Mouse (Mus musculus) myocyte (in vitro differentiated cells): ENCODE data around the gene Dcaf11.

ENCODE experiments used
- CEBPB ChIP-seq: IDR thresholded peaks from 2 replicates; pipeline ENCODE4 v1.6.1; 2011; ENCODE audit warnings: mild to moderate bottlenecking, moderate library complexity; ENCODE audit not compliant: poor library complexity, insufficient read depth, severe bottlenecking
- MAX ChIP-seq: IDR thresholded peaks from one replicate; pipeline ENCODE4 v1.6.1; 2011; ENCODE audit warnings: low read depth, mild to moderate bottlenecking, control low read depth
- MYOD1 ChIP-seq, 3 experiments: IDR thresholded peaks; one replicate each; pipeline ENCODE4 v1.6.1; 2011; ENCODE audit warnings: control low read depth in 2 of 3, low read depth in 2 of 3, mild to moderate bottlenecking in 2 of 3, moderate library complexity in 1 of 3; ENCODE audit not compliant: insufficient read length in 2 of 3, control insufficient read depth in 1 of 3
- MYOG ChIP-seq, 3 experiments: IDR thresholded peaks; one replicate each; pipeline ENCODE4 v1.6.1; 2011; ENCODE audit warnings: control low read depth in 2 of 3, low read depth in 2 of 3, mild to moderate bottlenecking in 2 of 3; ENCODE audit not compliant: insufficient read length in 2 of 3, control insufficient read depth in 1 of 3, insufficient read depth in 1 of 3
- POLR2A ChIP-seq: IDR thresholded peaks from one replicate; pipeline ENCODE4 v1.6.1; 2011; ENCODE audit warnings: low read depth, mild to moderate bottlenecking, control low read depth, moderate library complexity; ENCODE audit not compliant: insufficient read length
- POLR2AphosphoS2 ChIP-seq: IDR thresholded peaks from one replicate; pipeline ENCODE4 v1.6.1; 2011; ENCODE audit warnings: low read depth, control low read depth; ENCODE audit not compliant: insufficient read length
- REST ChIP-seq: IDR thresholded peaks from one replicate; pipeline ENCODE4 v1.6.1; 2011; ENCODE audit warnings: mild to moderate bottlenecking, control low read depth, moderate library complexity; ENCODE audit not compliant: insufficient read depth, insufficient read length
- TCF3 ChIP-seq: IDR thresholded peaks from one replicate; pipeline ENCODE4 v1.6.1; 2011; ENCODE audit warnings: low read depth, control low read depth; ENCODE audit not compliant: insufficient read length
- USF1 ChIP-seq: IDR thresholded peaks from one replicate; pipeline ENCODE4 v1.6.1; 2011; ENCODE audit warnings: low read depth, mild to moderate bottlenecking, control low read depth, moderate library complexity

DNA sequence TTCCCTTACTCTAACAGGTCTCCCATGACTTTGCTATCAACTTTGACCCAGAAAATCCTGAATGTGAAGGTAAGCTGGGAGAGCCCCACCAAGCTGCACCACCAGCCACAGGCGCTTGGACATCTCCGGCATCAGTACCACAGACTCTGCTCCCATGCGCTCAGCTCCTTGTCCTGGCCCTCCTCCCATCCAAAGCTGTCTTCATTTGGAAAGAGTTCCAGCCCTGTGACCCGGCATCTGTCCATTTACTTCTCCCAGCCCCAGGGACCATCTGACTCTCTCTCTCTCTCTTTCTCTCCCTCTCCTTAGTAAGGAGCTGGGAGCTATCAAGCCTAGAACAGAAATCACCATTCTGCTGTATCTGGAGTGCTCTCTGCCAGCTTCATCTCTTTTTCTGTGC is 44.0 kb upstream of the Dcaf11 start:
- TF ChIP-seq USF1 (no peak), CEBPB (no peak), POLR2A (no peak), MYOD1 (IDR thresholded peaks at IDR 0.05; ENCODE audit: control insufficient read depth in 1 of 3, insufficient read length in 2 of 3, low read depth in 2 of 3) (no peak), TCF3 (no peak), MAX (no peak), MYOG (IDR thresholded peaks at IDR 0.05; ENCODE audit: control insufficient read depth in 1 of 3, insufficient read depth in 1 of 3, insufficient read length in 2 of 3, low read depth in 2 of 3) (no peak), POLR2AphosphoS2 (no peak), REST (no peak)
